Mouse (Mus musculus): ENCODE measurements around the gene Spata6.

DNA sequence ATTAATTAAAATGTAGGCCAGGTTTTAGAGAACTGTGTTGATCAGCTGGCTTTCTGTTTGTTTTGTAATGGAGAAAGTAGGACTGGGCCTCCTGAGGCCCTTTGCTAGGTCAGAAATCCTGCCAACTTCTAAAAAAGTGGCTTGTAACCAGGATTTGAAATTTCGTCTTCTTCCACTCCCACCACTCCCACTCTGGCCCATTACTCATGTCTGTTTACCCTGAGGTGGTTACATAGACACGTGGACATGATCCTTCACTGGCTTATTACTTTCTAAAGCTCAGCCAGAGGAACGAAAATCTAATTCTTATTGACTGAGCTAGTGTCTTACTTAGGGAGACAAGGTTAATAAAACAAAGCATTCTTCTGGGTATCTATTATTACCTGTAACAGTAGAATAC, 14.8 kb upstream of the Spata6 start:
- TF ChIP-seq CTCF (IDR thresholded peaks at IDR 0.05; ENCODE audit: control insufficient read depth, insufficient read depth, insufficient read length) (no peak), FOSL1 (IDR thresholded peaks at IDR 0.05; ENCODE audit: insufficient read depth, low read length, poor library complexity, severe bottlenecking) (no peak), CEBPB (IDR thresholded peaks at IDR 0.05; ENCODE audit: low read depth) (no peak), USF1 (IDR thresholded peaks at IDR 0.05; ENCODE audit: low read depth) (no peak), MAX (IDR thresholded peaks at IDR 0.05) (no peak), MYOG (IDR thresholded peaks at IDR 0.05; ENCODE audit: control insufficient read depth, extremely low read depth, insufficient read length) (no peak)
